Mouse (Mus musculus): ENCODE measurements around the gene Gm11549.
A peak's percentile ranks its signal among the peaks of the same experiment; 100 is the strongest.

GRCm38 (mm10) chr3:36496746-36497145, 24.9 kb downstream of the Gm11549 start:
- peak; percentile 63 for TF ChIP-seq CTCF (IDR thresholded peaks at IDR 0.05; ENCODE audit: insufficient read depth, low read depth, low read length)
- no peak for TF ChIP-seq POLR2A (IDR thresholded peaks at IDR 0.05; ENCODE audit: insufficient read depth, low read depth, low read length)
